Mouse (Mus musculus) kidney, adult 2 months (tissue): ENCODE data around the gene Fip1l1.

Source experiments
- CTCF ChIP-seq: fragments of 200-500 bp; conservative IDR thresholded peaks from 2 replicates; pipeline ENCODE4 v1.5.1; 2011; ENCODE audit warnings: low read depth, mild to moderate bottlenecking, control low read depth, low read length, moderate library complexity, mixed read lengths; ENCODE audit not compliant: insufficient read depth, insufficient read length
- POLR2A ChIP-seq: fragments of 200-500 bp; IDR thresholded peaks from one replicate; pipeline ENCODE4 v1.6.1; 2011; ENCODE audit warnings: low read depth, low read length, control low read depth

DNA sequence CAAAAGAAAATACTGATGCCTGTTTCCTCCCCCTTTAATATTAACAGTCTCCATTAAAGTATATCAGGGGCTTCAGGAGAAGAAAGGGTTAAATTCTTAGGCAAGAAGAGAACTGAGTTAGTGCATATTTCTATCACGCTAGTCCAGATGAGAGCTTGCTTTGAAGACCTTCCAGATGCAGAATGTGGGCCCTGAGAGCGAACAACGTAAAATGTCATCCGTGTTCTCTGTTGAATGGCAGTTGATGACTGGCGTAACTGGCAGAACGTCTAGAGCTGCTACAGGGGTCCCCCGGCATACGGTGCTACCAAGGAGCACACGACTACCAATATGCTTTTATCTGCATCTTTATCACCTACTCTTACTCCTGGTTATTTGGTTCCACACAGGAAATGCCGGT lies 67.1 kb downstream of the Fip1l1 start:
- TF ChIP-seq CTCF (no peak), POLR2A (no peak)
